Mouse (Mus musculus) heart, embryonic 13.5 days (tissue): ENCODE results near the gene Stat5b. TPM values are rescaled to one million over a fixed set of nuclear protein-coding genes. Genes with fewer than 3 reads are reported as not detected.

Source experiments
- ATAC-seq: fragments of 200-750 bp; cut with Nextera tagmentation; 2 replicates; pipeline ENCODE4 v1.8.0; 2017; ENCODE audit warnings: moderate TSS enrichment; ENCODE audit not compliant: insufficient number of reproducible peaks, low FRiP score, low TSS enrichment; ENCODE audit errors: extremely low read depth
- H3K27ac ChIP-seq: fragments of 300-500 bp; sonication (generic); replicated peaks from 2 replicates; pipeline ENCODE4 v1.5.1; 2015; ENCODE audit warnings: moderate library complexity, mild to moderate bottlenecking, inconsistent platforms
- H3K27me3 ChIP-seq: fragments of 300-500 bp; sonication (generic); replicated peaks from 2 replicates; pipeline ENCODE4 v1.6.1; 2015; ENCODE audit warnings: mild to moderate bottlenecking, inconsistent platforms
- H3K36me3 ChIP-seq: fragments of 300-500 bp; sonication (generic); 2 replicates; pipeline ENCODE4 v1.6.1; 2015; ENCODE audit warnings: mild to moderate bottlenecking, inconsistent platforms
- H3K4me1 ChIP-seq: fragments of 300-500 bp; sonication (generic); 2 replicates; pipeline ENCODE4 v1.6.1; 2015; ENCODE audit warnings: inconsistent platforms
- H3K4me2 ChIP-seq: fragments of 300-500 bp; sonication (generic); 2 replicates; pipeline ENCODE4 v1.6.1; 2015; ENCODE audit warnings: inconsistent platforms, mild to moderate bottlenecking, moderate library complexity
- H3K4me3 ChIP-seq: fragments of 300-500 bp; sonication (generic); 2 replicates; pipeline ENCODE4 v1.5.1; 2015; ENCODE audit warnings: moderate library complexity, mild to moderate bottlenecking, inconsistent platforms
- H3K9ac ChIP-seq: fragments of 300-500 bp; sonication (generic); 2 replicates; pipeline ENCODE4 v1.6.1; 2015; ENCODE audit warnings: inconsistent platforms, mild to moderate bottlenecking, moderate library complexity
- H3K9me3 ChIP-seq: fragments of 300-500 bp; sonication (generic); 2 replicates; pipeline ENCODE4 v1.6.1; 2016; ENCODE audit warnings: inconsistent platforms
- WGBS: fragments of 180-500 bp; shearing (Covaris S2); methylation state at CpG from one replicate; pipeline ENCODE4 v1.1.7; 2015; ENCODE audit warnings: mixed read lengths; 5-methylcytosine and 5-hydroxymethylcytosine counted together
- polyA plus RNA-seq: library from polyadenylated mRNA; unstranded; fragments of >200 nt; fragmentation: Nextera tagmentation; extraction: Ambion mirVana; gene quantifications from 2 replicates; pipeline ENCODE4 v1.2.1, GENCODE M21; 2015

The Stat5b gene
- polyA plus RNA-seq, 1 experiment from 2014 or later, result 27.0 TPM

- H3K4me2 ChIP-seq, result no peak overlapping the region
- H3K36me3 ChIP-seq, result no peaks in the 10 kb centered on the region
- no peak for ATAC-seq
- H3K4me1 ChIP-seq, result no peaks in the 10 kb centered on the region
- H3K27me3 ChIP-seq, result peaks cover 80% of the 10 kb centered on the region
- no peak overlapping the region for H3K4me3 ChIP-seq
- H3K9ac ChIP-seq, result no peak overlapping the region
- no peak overlapping the region for H3K27ac ChIP-seq
- no peaks in the 10 kb centered on the region for H3K9me3 ChIP-seq
- 64% methylated on average over 5 of the region's 5 CpGs for WGBS
These were observed 103.4 kb downstream of the Stat5b start for GRCm38 (mm10) chr11:100747114-100747513.

GRCm38 (mm10) chr11:100746546-100746945 is 104.0 kb downstream of the Stat5b start:
- ATAC-seq, result no peak
- Histone ChIP-seq H3K9ac (no peak overlapping the region), H3K4me1 (no peaks in the 10 kb centered on the region), H3K4me2 (no peak overlapping the region), H3K27ac (no peak overlapping the region), H3K27me3 (peaks cover 74% of the 10 kb centered on the region), H3K9me3 (no peaks in the 10 kb centered on the region), H3K4me3 (no peak overlapping the region), H3K36me3 (no peaks in the 10 kb centered on the region)
- 79% methylated on average over 10 of the region's 10 CpGs for WGBS

- peaks cover 73% of the 10 kb centered on the region for H3K27me3 ChIP-seq
- H3K36me3 ChIP-seq, result no peaks in the 10 kb centered on the region
- no peak overlapping the region for H3K9ac ChIP-seq
- no peak overlapping the region for H3K4me2 ChIP-seq
- H3K4me3 ChIP-seq, result no peak overlapping the region
- WGBS, result 16% methylated on average over 6 of the region's 6 CpGs
- no peak for ATAC-seq
- H3K27ac ChIP-seq, result no peak overlapping the region
- no peaks in the 10 kb centered on the region for H3K4me1 ChIP-seq
- H3K9me3 ChIP-seq, result no peaks in the 10 kb centered on the region
These were observed 105.4 kb downstream of the Stat5b start for GRCm38 (mm10) chr11:100745085-100745484.

- Histone ChIP-seq H3K27ac (no peak overlapping the region), H3K4me2 (no peak overlapping the region), H3K36me3 (no peaks in the 10 kb centered on the region), H3K4me1 (peaks cover 15% of the 10 kb centered on the region), H3K9me3 (no peaks in the 10 kb centered on the region), H3K9ac (no peak overlapping the region), H3K27me3 (peaks cover 41% of the 10 kb centered on the region), H3K4me3 (no peak overlapping the region)
- no peak for ATAC-seq
- 58% methylated on average over 6 of the region's 6 CpGs for WGBS
These were observed 109.2 kb downstream of the Stat5b start for GRCm38 (mm10) chr11:100741348-100741747.

- ATAC-seq, result no peak
- Histone ChIP-seq H3K4me2 (peak overlapping the region; percentile 81), H3K9me3 (no peaks in the 10 kb centered on the region), H3K9ac (peak overlapping the region; percentile 84), H3K4me3 (peak overlapping the region; percentile 87), H3K4me1 (peaks cover 27% of the 10 kb centered on the region), H3K36me3 (no peaks in the 10 kb centered on the region), H3K27me3 (peaks cover 23% of the 10 kb centered on the region), H3K27ac (peak overlapping the region; percentile 83)
- WGBS, result 17% methylated on average over 5 of the region's 5 CpGs
These were observed 111.8 kb downstream of the Stat5b start for GRCm38 (mm10) chr11:100738749-100739148.

- no peaks in the 10 kb centered on the region for H3K9me3 ChIP-seq
- peak within 1 kb of the TSS; percentile 83 for H3K27ac ChIP-seq
- peak; percentile 99 for ATAC-seq
- peaks cover 27% of the 10 kb centered on the region for H3K4me1 ChIP-seq
- peak within 1 kb of the TSS; percentile 87 for H3K4me3 ChIP-seq
- WGBS, result under 1% methylated on average over 39 of the region's 39 CpGs
- peaks cover 23% of the 10 kb centered on the region for H3K27me3 ChIP-seq
- peak within 1 kb of the TSS; percentile 95 for H3K9ac ChIP-seq
- H3K36me3 ChIP-seq, result peaks cover 2% of the 10 kb centered on the region
- peak within 1 kb of the TSS; percentile 81 for H3K4me2 ChIP-seq
These were observed 112.4 kb downstream of the Stat5b start, which contains the start of gene Rab5c for GRCm38 (mm10) chr11:100738066-100738604. Gene Rab5c (minus strand): TSS chr11:100738215.

GRCm38 (mm10) chr11:100737105-100737733 is 113.3 kb downstream of the Stat5b start:
- H3K27me3 ChIP-seq, result peaks cover 18% of the 10 kb centered on the region
- WGBS, result under 1% methylated on average over 13 of the region's 13 CpGs
- no peaks in the 10 kb centered on the region for H3K9me3 ChIP-seq
- no peak for ATAC-seq
- peak overlapping the region; percentile 74 for H3K27ac ChIP-seq
- H3K9ac ChIP-seq, result peak overlapping the region; percentile 95
- H3K4me2 ChIP-seq, result peak overlapping the region; percentile 81
- H3K4me3 ChIP-seq, result peak overlapping the region; percentile 87
- peaks cover 11% of the 10 kb centered on the region for H3K36me3 ChIP-seq
- H3K4me1 ChIP-seq, result peaks cover 27% of the 10 kb centered on the region

- H3K9ac ChIP-seq, result peak overlapping the region; percentile 95
- no peak for ATAC-seq
- H3K27me3 ChIP-seq, result peaks cover 18% of the 10 kb centered on the region
- peaks cover 16% of the 10 kb centered on the region for H3K36me3 ChIP-seq
- no peaks in the 10 kb centered on the region for H3K9me3 ChIP-seq
- 60% methylated on average over 4 of the region's 4 CpGs for WGBS
- H3K4me1 ChIP-seq, result peaks cover 27% of the 10 kb centered on the region
- H3K4me2 ChIP-seq, result peak overlapping the region; percentile 81
- peak overlapping the region; percentile 74; the same call in 1 of the 2 replicates for H3K27ac ChIP-seq
- H3K4me3 ChIP-seq, result peak overlapping the region; percentile 87
These were observed 113.8 kb downstream of the Stat5b start for GRCm38 (mm10) chr11:100736746-100737080.

GRCm38 (mm10) chr11:100735954-100736745 is 114.4 kb downstream of the Stat5b start:
- ATAC-seq, result no peak
- peak overlapping the region; percentile 95 for H3K9ac ChIP-seq
- H3K4me2 ChIP-seq, result peak overlapping the region; percentile 81
- H3K27ac ChIP-seq, result peak overlapping the region; percentile 74
- H3K36me3 ChIP-seq, result peaks cover 18% of the 10 kb centered on the region
- 60% methylated on average over 14 of the region's 14 CpGs for WGBS
- peak overlapping the region; percentile 87 for H3K4me3 ChIP-seq
- H3K9me3 ChIP-seq, result no peaks in the 10 kb centered on the region
- peaks cover 14% of the 10 kb centered on the region for H3K27me3 ChIP-seq
- peaks cover 27% of the 10 kb centered on the region for H3K4me1 ChIP-seq

GRCm38 (mm10) chr11:100735134-100735865 is 115.2 kb downstream of the Stat5b start:
- Histone ChIP-seq H3K9ac (peak overlapping the region; percentile 95), H3K4me3 (peak overlapping the region; percentile 87), H3K4me2 (peak overlapping the region; percentile 81), H3K27me3 (peaks cover 8% of the 10 kb centered on the region), H3K4me1 (peaks cover 27% of the 10 kb centered on the region), H3K9me3 (no peaks in the 10 kb centered on the region), H3K36me3 (peaks cover 18% of the 10 kb centered on the region), H3K27ac (no peak overlapping the region; the same call in 1 of the 2 replicates)
- no peak for ATAC-seq
- WGBS, result 88% methylated on average over 9 of the region's 9 CpGs
